Mouse (Mus musculus): Measurements from ENCODE around the gene Rab3b. TPM values are rescaled to one million over a fixed set of nuclear protein-coding genes. Genes with fewer than 3 reads are reported as not detected.

Gene Rab3b
- polyA plus RNA-seq, 1 experiment = 0.23 TPM

DNA sequence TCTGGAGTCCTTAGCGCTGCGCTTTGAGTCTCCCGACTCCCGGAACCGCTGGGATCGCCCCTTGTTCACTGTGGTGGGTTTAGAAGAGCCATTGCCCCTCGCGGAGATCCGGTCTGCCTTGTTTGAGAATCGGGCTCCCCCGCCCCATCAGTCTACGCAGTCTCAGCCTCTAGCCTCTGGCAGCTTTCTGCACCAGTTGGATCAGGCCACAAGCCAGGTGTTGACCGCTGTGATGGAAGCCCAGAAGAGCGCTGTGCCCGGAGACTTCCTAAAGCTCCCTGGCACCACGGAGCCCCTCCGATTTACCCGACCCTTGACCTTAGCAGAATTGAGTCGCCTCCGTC, 30.4 kb upstream of the Rab3b start, which contains the start of gene A730015C16Rik:
A730015C16Rik (minus strand) TSS at position 115 of the 344 bp plus-strand sequence.
- Histone ChIP-seq H3K79me2 (ENCODE audit: control insufficient read depth, insufficient read depth) (peaks cover 16% of the 10 kb centered on the region), H3K36me3 (ENCODE audit: control insufficient read depth, insufficient read depth) (no peaks in the 10 kb centered on the region), H3K27me3 (ENCODE audit: control insufficient read depth, insufficient read depth, insufficient read length) (no peaks in the 10 kb centered on the region), H3K4me3 (peak within 1 kb of the TSS; percentile 47), H3ac (ENCODE audit: control insufficient read depth, insufficient read length) (peak within 1 kb of the TSS; percentile 72), H3K4me2 (ENCODE audit: low read depth) (peak within 1 kb of the TSS; percentile 94)
- TF ChIP-seq MYOD1 (IDR thresholded peaks at IDR 0.05; ENCODE audit: control insufficient read depth in 1 of 3, insufficient read length in 2 of 3, low read depth in 2 of 3) (no peak), POLR2A (IDR thresholded peaks at IDR 0.05; ENCODE audit: insufficient read length, low read depth) (no peak), SRF (IDR thresholded peaks at IDR 0.05; ENCODE audit: control insufficient read depth, insufficient read length, low read depth) (no peak), USF1 (IDR thresholded peaks at IDR 0.05; ENCODE audit: low read depth) (no peak), MYOG (IDR thresholded peaks at IDR 0.05; ENCODE audit: control insufficient read depth in 1 of 3, insufficient read depth in 1 of 3, insufficient read length in 2 of 3, low read depth in 2 of 3) (no peak), MAX (IDR thresholded peaks at IDR 0.05; ENCODE audit: low read depth) (no peak), TCF12 (IDR thresholded peaks at IDR 0.05; ENCODE audit: insufficient read depth, poor library complexity, severe bottlenecking) (no peak), E2F4 (IDR thresholded peaks at IDR 0.05; ENCODE audit: insufficient read depth) (no peak), REST (IDR thresholded peaks at IDR 0.05; ENCODE audit: insufficient read depth, insufficient read length) (no peak), TCF3 (IDR thresholded peaks at IDR 0.05; ENCODE audit: insufficient read length, low read depth) (no peak)

DNA sequence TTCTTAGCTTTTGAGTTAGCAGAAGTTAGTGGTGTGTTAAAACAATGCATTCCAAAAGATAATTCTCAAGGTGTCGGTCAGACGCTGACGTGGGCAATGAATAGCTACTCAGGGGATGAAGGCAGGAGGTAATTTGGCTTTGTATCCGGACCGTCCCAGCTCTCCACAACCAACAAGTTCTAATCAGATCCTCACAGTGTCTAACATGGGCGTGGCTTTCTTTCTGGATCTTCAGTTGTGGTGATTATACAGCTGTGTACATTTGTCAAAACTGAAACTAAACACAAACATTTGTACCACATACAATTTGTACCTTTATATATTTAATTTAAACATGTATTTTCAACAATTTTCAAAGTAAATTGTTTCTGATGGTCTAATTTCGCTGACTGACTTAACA, 12.1 kb upstream of the Rab3b start:
- Histone ChIP-seq H3K27me3 (ENCODE audit: control insufficient read depth, insufficient read depth, insufficient read length) (no peaks in the 10 kb centered on the region), H3K4me2 (ENCODE audit: low read depth) (no peak overlapping the region), H3K36me3 (ENCODE audit: control insufficient read depth, insufficient read depth) (no peaks in the 10 kb centered on the region), H3K79me2 (ENCODE audit: control insufficient read depth, insufficient read depth) (no peaks in the 10 kb centered on the region), H3ac (ENCODE audit: control insufficient read depth, insufficient read length) (no peak overlapping the region), H3K4me3 (no peak overlapping the region)
- no peak for TF ChIP-seq TCF12 (IDR thresholded peaks at IDR 0.05; ENCODE audit: insufficient read depth, poor library complexity, severe bottlenecking)
- TF ChIP-seq TCF3 (IDR thresholded peaks at IDR 0.05; ENCODE audit: insufficient read length, low read depth) = no peak
- no peak for TF ChIP-seq E2F4 (IDR thresholded peaks at IDR 0.05; ENCODE audit: insufficient read depth)
- TF ChIP-seq POLR2A (IDR thresholded peaks at IDR 0.05; ENCODE audit: insufficient read length, low read depth) = no peak
- no peak for TF ChIP-seq SRF (IDR thresholded peaks at IDR 0.05; ENCODE audit: control insufficient read depth, insufficient read length, low read depth)
- TF ChIP-seq MYOD1 (IDR thresholded peaks at IDR 0.05; ENCODE audit: control insufficient read depth in 1 of 3, insufficient read length in 2 of 3, low read depth in 2 of 3) = no peak
- no peak for TF ChIP-seq REST (IDR thresholded peaks at IDR 0.05; ENCODE audit: insufficient read depth, insufficient read length)
- TF ChIP-seq CEBPB (IDR thresholded peaks at IDR 0.05; ENCODE audit: insufficient read depth, poor library complexity, severe bottlenecking) = no peak
- TF ChIP-seq USF1 (IDR thresholded peaks at IDR 0.05; ENCODE audit: low read depth) = no peak
- TF ChIP-seq MYOG (IDR thresholded peaks at IDR 0.05; ENCODE audit: control insufficient read depth in 1 of 3, insufficient read depth in 1 of 3, insufficient read length in 2 of 3, low read depth in 2 of 3) = no peak
- TF ChIP-seq MAX (IDR thresholded peaks at IDR 0.05; ENCODE audit: low read depth) = no peak
- TF ChIP-seq POLR2AphosphoS2 (IDR thresholded peaks at IDR 0.05; ENCODE audit: insufficient read length, low read depth) = no peak

DNA sequence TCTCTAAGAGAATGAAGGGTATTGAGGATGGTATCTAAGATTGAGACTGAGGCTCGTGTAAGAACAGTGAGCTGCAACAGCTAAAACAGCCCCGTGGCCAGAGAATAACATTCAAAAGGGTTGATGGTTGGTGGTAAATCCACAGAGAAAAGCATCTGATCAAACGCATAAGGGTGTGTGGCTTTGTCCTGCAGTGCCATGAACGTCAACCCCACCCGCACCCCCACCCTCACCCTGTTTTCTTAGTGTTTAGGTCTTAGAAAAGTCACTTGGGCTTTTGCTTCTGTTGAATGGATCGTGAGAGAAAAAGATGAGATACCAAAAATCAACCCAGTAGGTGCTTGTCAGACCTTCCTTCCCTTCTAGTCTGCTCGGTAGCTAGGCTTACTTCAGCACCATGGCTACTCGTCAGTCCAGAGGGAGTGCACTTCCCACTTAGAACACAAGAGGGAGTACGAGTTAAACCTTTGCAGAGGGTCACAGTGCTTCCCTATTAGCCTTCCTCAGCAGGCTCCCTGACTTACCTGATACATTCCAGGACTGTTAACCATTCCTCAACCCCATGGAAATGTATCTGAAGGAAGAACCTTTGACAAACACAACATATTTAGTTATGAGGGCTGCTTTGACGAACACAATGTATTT, 9.0 kb upstream of the Rab3b start:
- H3K4me3 ChIP-seq = no peak overlapping the region
- no peak overlapping the region for H3ac ChIP-seq (ENCODE audit: control insufficient read depth, insufficient read length)
- H3K4me2 ChIP-seq (ENCODE audit: low read depth) = no peak overlapping the region
- TF ChIP-seq REST (IDR thresholded peaks at IDR 0.05; ENCODE audit: insufficient read depth, insufficient read length) (no peak), POLR2AphosphoS2 (IDR thresholded peaks at IDR 0.05; ENCODE audit: insufficient read length, low read depth) (no peak), USF1 (IDR thresholded peaks at IDR 0.05; ENCODE audit: low read depth) (no peak), MYOG (IDR thresholded peaks at IDR 0.05; ENCODE audit: control insufficient read depth in 1 of 3, insufficient read depth in 1 of 3, insufficient read length in 2 of 3, low read depth in 2 of 3) (no peak), CEBPB (IDR thresholded peaks at IDR 0.05; ENCODE audit: insufficient read depth, poor library complexity, severe bottlenecking) (no peak), MAX (IDR thresholded peaks at IDR 0.05; ENCODE audit: low read depth) (no peak), E2F4 (IDR thresholded peaks at IDR 0.05; ENCODE audit: insufficient read depth) (no peak), TCF3 (IDR thresholded peaks at IDR 0.05; ENCODE audit: insufficient read length, low read depth) (no peak), TCF12 (IDR thresholded peaks at IDR 0.05; ENCODE audit: insufficient read depth, poor library complexity, severe bottlenecking) (no peak), SRF (IDR thresholded peaks at IDR 0.05; ENCODE audit: control insufficient read depth, insufficient read length, low read depth) (no peak), POLR2A (IDR thresholded peaks at IDR 0.05; ENCODE audit: insufficient read length, low read depth) (no peak), MYOD1 (IDR thresholded peaks at IDR 0.05; ENCODE audit: control insufficient read depth in 1 of 3, insufficient read length in 2 of 3, low read depth in 2 of 3) (no peak)
- H3K79me2 ChIP-seq (ENCODE audit: control insufficient read depth, insufficient read depth) = no peaks in the 10 kb centered on the region
- H3K36me3 ChIP-seq (ENCODE audit: control insufficient read depth, insufficient read depth) = no peaks in the 10 kb centered on the region
- H3K27me3 ChIP-seq (ENCODE audit: control insufficient read depth, insufficient read depth, insufficient read length) = no peaks in the 10 kb centered on the region

DNA sequence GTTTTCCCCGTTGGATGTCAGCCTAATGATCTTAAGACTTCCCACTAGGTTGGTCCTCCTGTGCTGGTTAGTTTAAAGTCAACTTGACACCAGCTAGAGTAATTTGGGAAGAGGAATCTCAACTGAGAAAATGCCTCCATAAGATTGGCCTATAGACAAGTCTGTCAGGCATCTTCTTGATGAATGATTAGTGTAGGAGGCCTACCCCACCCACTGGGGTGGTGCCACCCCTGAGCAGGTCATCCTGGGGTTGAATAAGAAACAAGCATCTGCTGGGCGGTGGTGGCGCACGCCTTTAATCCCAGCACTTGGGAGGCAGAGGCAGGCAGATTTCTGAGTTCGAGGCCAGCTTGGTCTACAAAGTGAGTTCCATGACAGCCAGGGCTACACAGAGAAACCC, 5.1 kb upstream of the Rab3b start:
- H3K79me2 ChIP-seq (ENCODE audit: control insufficient read depth, insufficient read depth) = no peaks in the 10 kb centered on the region
- H3ac ChIP-seq (ENCODE audit: control insufficient read depth, insufficient read length) = no peak overlapping the region
- TF ChIP-seq POLR2AphosphoS2 (IDR thresholded peaks at IDR 0.05; ENCODE audit: insufficient read length, low read depth) = no peak
- TF ChIP-seq MAX (IDR thresholded peaks at IDR 0.05; ENCODE audit: low read depth) = no peak
- TF ChIP-seq SRF (IDR thresholded peaks at IDR 0.05; ENCODE audit: control insufficient read depth, insufficient read length, low read depth) = no peak
- no peak for TF ChIP-seq POLR2A (IDR thresholded peaks at IDR 0.05; ENCODE audit: insufficient read length, low read depth)
- no peak for TF ChIP-seq REST (IDR thresholded peaks at IDR 0.05; ENCODE audit: insufficient read depth, insufficient read length)
- no peak for TF ChIP-seq MYOG (IDR thresholded peaks at IDR 0.05; ENCODE audit: control insufficient read depth in 1 of 3, insufficient read depth in 1 of 3, insufficient read length in 2 of 3, low read depth in 2 of 3)
- TF ChIP-seq MYOD1 (IDR thresholded peaks at IDR 0.05; ENCODE audit: control insufficient read depth in 1 of 3, insufficient read length in 2 of 3, low read depth in 2 of 3) = no peak
- no peak for TF ChIP-seq USF1 (IDR thresholded peaks at IDR 0.05; ENCODE audit: low read depth)
- no peak for TF ChIP-seq TCF12 (IDR thresholded peaks at IDR 0.05; ENCODE audit: insufficient read depth, poor library complexity, severe bottlenecking)
- TF ChIP-seq TCF3 (IDR thresholded peaks at IDR 0.05; ENCODE audit: insufficient read length, low read depth) = no peak
- TF ChIP-seq E2F4 (IDR thresholded peaks at IDR 0.05; ENCODE audit: insufficient read depth) = no peak
- TF ChIP-seq CEBPB (IDR thresholded peaks at IDR 0.05; ENCODE audit: insufficient read depth, poor library complexity, severe bottlenecking) = no peak
- H3K4me3 ChIP-seq = no peak overlapping the region
- no peaks in the 10 kb centered on the region for H3K36me3 ChIP-seq (ENCODE audit: control insufficient read depth, insufficient read depth)
- no peak overlapping the region for H3K4me2 ChIP-seq (ENCODE audit: low read depth)
- H3K27me3 ChIP-seq (ENCODE audit: control insufficient read depth, insufficient read depth, insufficient read length) = no peaks in the 10 kb centered on the region
